Mouse (Mus musculus) lung, adult 2 months (tissue): Measurements from ENCODE around the gene Ccdc83.

Source experiments
- CTCF ChIP-seq: fragments of 200-500 bp; IDR thresholded peaks from 2 replicates; pipeline ENCODE4 v1.5.1; 2011; ENCODE audit warnings: mild to moderate bottlenecking, low read length, control low read depth; ENCODE audit not compliant: insufficient read depth
- POLR2A ChIP-seq: fragments of 200-500 bp; IDR thresholded peaks from 2 replicates; pipeline ENCODE4 v1.6.1; 2011; ENCODE audit warnings: low read depth, mild to moderate bottlenecking, control low read depth, low read length, borderline replicate concordance; ENCODE audit errors: extremely low read depth

GRCm38 (mm10) chr7:90231431-90231830 is 34.1 kb downstream of the Ccdc83 start:
- TF ChIP-seq CTCF (no peak), POLR2A (no peak)
